Mouse (Mus musculus) spleen, adult 18-20 months (tissue): ENCODE measurements around the gene Cyp24a1.
A peak's percentile ranks its signal among the peaks of the same experiment; 100 is the strongest.
"Not testable (repeated sequence)": the region's sequence is repeated elsewhere in the genome, so short reads cannot be mapped to it uniquely, and the experiment has no call there.

Experiments
- DNase-seq, 2 experiments: peaks; one replicate each; pipeline ENCODE4 v3.0.0; 2022; ENCODE audit warnings: mixed read lengths in 2 of 2

The Cyp24a1 gene

GRCm38 (mm10) chr2:170494784-170495710 is 1.9 kb downstream of the Cyp24a1 start:
- DNase-seq, result no peak

DNA sequence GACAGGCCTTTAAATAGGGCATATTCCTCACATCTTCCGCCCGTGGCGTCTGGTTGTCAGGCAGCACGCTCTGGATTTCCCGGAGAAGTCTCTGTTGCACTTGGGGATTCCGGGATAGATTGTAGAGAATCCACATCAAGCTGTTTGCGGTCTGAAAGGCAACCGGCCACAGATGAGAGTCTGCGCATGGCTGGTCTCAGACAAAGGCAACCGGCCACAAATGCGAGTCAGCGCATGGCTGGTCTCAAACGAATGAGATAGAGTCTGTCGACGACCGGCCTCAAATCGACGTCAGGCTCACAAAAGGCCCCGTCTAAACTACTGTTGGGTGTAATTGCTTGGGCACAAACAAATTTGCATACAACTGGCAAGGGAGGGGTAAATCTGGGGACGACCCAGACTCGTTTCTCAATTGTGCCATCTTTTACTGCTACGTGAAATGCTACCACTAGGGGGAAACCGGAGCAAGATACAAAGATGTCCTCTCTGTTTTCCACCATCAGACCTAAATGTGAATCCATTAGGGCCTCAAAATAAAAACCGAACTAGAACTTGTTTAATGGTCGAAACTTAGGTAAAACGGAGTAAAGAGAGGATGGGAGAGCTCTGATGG is 8.9 kb downstream of the Cyp24a1 start:
- DNase-seq, result no peak

GRCm38 (mm10) chr2:170487202-170487601 is 9.7 kb downstream of the Cyp24a1 start:
- DNase-seq, result no peak

DNA sequence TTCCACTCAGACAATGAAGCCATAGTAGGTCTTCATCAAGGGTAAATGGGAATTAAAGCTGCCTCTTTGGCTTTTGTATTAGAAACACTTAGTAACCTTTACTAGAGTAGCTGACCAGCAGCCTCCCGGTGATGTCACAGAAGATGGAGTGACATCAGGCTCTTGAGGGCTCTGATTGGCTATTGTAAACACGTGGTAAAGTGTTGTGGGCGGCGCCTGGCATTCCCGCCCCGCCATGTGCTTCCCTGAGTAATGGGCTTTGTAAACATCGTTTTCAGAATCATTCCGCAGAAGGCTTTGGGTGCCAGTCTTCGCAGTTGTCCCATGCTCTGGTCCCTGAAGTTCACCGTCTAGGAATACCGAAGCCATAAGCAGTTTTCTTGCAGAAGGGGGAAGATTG is 13.0 kb downstream of the Cyp24a1 start:
- DNase-seq, result no peak

- DNase-seq, result no peak
Measured at GRCm38 (mm10) chr2:170482019-170482540, 14.9 kb downstream of the Cyp24a1 start.

- no peak for DNase-seq
Measured at GRCm38 (mm10) chr2:170476643-170477042, 20.3 kb downstream of the Cyp24a1 start.

- DNase-seq, result peak in 1 of 2 experiments; percentile 23
Measured at GRCm38 (mm10) chr2:170476215-170476614, 20.7 kb downstream of the Cyp24a1 start.

GRCm38 (mm10) chr2:170475164-170475563 is 21.8 kb downstream of the Cyp24a1 start:
- no peak for DNase-seq

GRCm38 (mm10) chr2:170474125-170474524 is 22.8 kb downstream of the Cyp24a1 start:
- DNase-seq, result no peak

- no peak for DNase-seq
Measured at GRCm38 (mm10) chr2:170470591-170470990, 26.4 kb downstream of the Cyp24a1 start.

- DNase-seq, result no peak
Measured at GRCm38 (mm10) chr2:170469616-170470308, 27.2 kb downstream of the Cyp24a1 start.

- DNase-seq, result peak in 1 of 2 experiments; percentile 17
Measured at GRCm38 (mm10) chr2:170468009-170468408, 28.9 kb downstream of the Cyp24a1 start.

GRCm38 (mm10) chr2:170464817-170465216 is 32.1 kb downstream of the Cyp24a1 start:
- no peak for DNase-seq

GRCm38 (mm10) chr2:170461652-170462051 is 35.3 kb downstream of the Cyp24a1 start:
- DNase-seq, result no peak

- no peak for DNase-seq
Measured at GRCm38 (mm10) chr2:170459805-170460204, 37.1 kb downstream of the Cyp24a1 start.

- no peak for DNase-seq
Measured at GRCm38 (mm10) chr2:170459183-170459582, 37.8 kb downstream of the Cyp24a1 start.

GRCm38 (mm10) chr2:170453809-170454208 is 43.1 kb downstream of the Cyp24a1 start:
- DNase-seq, result not testable (repeated sequence)

DNA sequence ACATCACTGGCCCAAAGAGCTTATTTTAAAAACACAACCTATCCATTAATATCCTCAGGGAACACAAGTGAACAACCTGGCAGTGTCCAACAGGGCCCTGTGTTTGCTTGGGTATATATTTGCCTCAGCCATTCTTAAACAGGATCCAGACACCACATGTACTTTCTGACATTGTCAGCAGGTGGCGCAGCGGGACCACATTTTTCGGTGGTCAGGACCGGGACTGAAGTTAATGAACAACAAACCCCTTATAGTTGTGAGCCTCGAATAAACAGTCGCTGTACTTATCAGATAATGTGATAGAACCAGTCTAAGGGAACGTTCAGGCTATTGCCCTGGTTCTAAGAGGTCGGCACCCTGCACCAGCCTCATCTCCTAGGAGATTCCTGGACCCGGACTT is 46.0 kb downstream of the Cyp24a1 start:
- DNase-seq, result peak; percentile 15 to 66

DNA sequence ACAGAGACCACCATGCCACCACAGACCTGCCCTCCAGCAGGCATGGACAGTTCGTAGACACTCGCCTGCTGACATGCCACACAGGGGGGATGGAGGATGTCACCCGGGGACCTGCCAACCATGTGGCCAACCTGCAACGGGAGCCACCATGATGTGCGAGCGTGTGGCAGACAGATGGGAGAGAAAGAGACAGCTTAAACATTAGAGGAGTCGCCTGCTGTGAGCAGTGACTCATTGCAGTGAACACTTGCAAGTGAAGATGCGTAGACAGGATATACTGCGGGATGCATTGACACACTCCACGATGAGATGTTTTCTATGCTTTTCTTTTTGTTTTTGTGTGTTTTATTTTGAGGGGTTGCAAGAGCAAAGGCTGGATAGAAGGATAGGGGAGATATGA is 49.3 kb downstream of the Cyp24a1 start:
- no peak for DNase-seq

- DNase-seq, result no peak
Measured at GRCm38 (mm10) chr2:170446843-170447383, 50.0 kb downstream of the Cyp24a1 start.

GRCm38 (mm10) chr2:170445861-170446260 is 51.1 kb downstream of the Cyp24a1 start:
- no peak for DNase-seq

GRCm38 (mm10) chr2:170442535-170442934 is 54.4 kb downstream of the Cyp24a1 start:
- DNase-seq, result peak in 1 of 2 experiments; percentile 16

GRCm38 (mm10) chr2:170438782-170439181 is 58.2 kb downstream of the Cyp24a1 start:
- DNase-seq, result no peak
